Mouse (Mus musculus): ENCODE data around the gene Rreb1. TPM values are rescaled to one million over a fixed set of nuclear protein-coding genes. Genes with fewer than 3 reads are reported as not detected.

Rreb1 gene
- polyA plus RNA-seq, 1 experiment from 2014 or later, result 14.8 TPM

DNA sequence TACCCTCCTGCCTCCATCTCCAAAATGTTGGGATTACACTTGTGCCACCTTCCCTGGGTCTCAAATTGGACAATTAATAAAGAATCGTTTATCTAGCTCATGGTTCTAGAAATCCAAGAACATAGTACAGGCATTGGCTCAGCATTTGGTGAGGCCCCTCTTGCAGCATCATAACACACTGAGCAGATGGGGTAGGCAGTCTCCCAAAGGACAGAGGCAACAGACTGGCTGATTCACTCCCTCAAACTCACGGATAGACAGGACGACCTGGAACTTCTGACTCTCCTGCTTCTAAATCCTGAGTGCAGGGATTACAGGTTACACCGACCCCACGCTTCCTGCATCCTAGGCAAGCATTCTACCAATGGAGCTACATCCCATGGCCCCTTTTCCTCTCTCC is 38.5 kb downstream of the Rreb1 start:
- 76% methylated on average over 5 of the region's 5 CpGs for WGBS
- H3K4me2 ChIP-seq (replicated peaks), result no peak overlapping the region
- no peak overlapping the region for H3K27ac ChIP-seq (replicated peaks)
- no peak overlapping the region for H3K4me3 ChIP-seq (replicated peaks)
- no peaks in the 10 kb centered on the region for H3K9me3 ChIP-seq (replicated peaks)
- no peaks in the 10 kb centered on the region for H3K27me3 ChIP-seq
- H3K4me1 ChIP-seq, result peaks cover 4% of the 10 kb centered on the region
- no peaks in the 10 kb centered on the region for H3K36me3 ChIP-seq
- H3K9ac ChIP-seq, result no peak overlapping the region
- ATAC-seq (ENCODE audit: insufficient number of reproducible peaks, low FRiP score, low TSS enrichment, low read depth), result no peak

DNA sequence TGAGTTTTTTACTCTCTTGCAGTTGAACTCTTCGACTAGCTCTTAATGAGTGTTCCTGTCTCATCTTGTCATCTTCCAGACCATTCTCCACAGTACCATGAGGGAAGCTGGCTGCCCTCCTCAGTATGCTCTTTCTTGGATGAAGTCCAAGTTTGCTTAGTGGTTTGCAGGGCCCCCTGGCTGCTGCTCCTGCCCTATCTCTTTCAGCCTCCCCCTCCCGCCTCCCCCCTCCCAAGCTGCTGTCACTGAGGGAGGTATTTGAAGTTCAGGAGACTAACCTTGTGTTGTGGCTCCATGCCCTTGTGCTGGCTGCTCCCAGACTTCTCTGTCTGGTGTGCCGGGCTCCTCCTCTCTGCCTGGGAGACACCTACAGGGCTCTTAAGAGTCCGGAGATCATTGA is 43.2 kb downstream of the Rreb1 start:
- 24% methylated on average over 4 of the region's 4 CpGs for WGBS
- H3K27me3 ChIP-seq, result no peaks in the 10 kb centered on the region
- no peak for ATAC-seq (ENCODE audit: insufficient number of reproducible peaks, low FRiP score, low TSS enrichment, low read depth)

DNA sequence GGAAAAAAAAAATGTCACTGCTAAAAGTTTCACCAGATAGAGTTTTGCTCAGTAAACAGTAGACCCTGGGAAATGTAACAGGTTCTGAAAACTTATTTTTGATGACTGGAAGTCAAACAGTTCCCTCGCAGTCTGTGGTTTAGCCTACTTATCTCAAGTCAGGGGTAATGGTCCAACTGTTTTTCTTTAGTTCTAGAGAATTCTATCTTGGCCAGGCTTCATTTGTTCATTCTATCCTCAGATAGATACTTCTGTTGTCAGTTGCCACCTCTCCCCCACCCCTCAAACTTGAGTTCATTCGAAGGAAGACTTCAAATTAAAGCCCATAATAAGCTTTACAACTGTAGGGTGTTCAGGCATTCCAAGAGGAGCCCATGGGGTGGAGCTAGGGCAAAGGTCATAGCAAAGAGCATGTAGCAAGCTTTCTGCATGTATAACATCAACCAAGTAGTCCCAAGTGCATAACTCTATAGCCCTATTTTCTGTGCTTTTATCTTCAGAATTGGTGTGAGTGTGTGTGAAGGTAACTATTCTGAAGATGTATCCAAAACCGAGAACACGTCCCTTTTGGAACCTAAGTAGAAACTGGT is 46.2 kb downstream of the Rreb1 start:
- no peak overlapping the region for H3K4me3 ChIP-seq (replicated peaks)
- ATAC-seq (ENCODE audit: insufficient number of reproducible peaks, low FRiP score, low TSS enrichment, low read depth), result no peak
- H3K27ac ChIP-seq (replicated peaks), result no peak overlapping the region; the same call in 1 of the 2 replicates
- no peaks in the 10 kb centered on the region for H3K36me3 ChIP-seq
- no peaks in the 10 kb centered on the region for H3K27me3 ChIP-seq
- H3K4me1 ChIP-seq, result peaks cover 33% of the 10 kb centered on the region
- H3K9me3 ChIP-seq (replicated peaks), result no peaks in the 10 kb centered on the region
- no peak overlapping the region for H3K4me2 ChIP-seq (replicated peaks)
- 45% methylated on average over 4 of the region's 4 CpGs for WGBS
- H3K9ac ChIP-seq, result no peak overlapping the region

More for the DNA sequence above, 43.2 kb downstream of the Rreb1 start:
- no peaks in the 10 kb centered on the region for H3K9me3 ChIP-seq (replicated peaks)
- no peak overlapping the region for H3K4me3 ChIP-seq (replicated peaks)
- no peak overlapping the region; the same call in 1 of the 2 replicates for H3K27ac ChIP-seq (replicated peaks)
- no peak overlapping the region for H3K4me2 ChIP-seq (replicated peaks)
- H3K36me3 ChIP-seq, result no peaks in the 10 kb centered on the region
- peaks cover 19% of the 10 kb centered on the region for H3K4me1 ChIP-seq
- no peak overlapping the region for H3K9ac ChIP-seq

- WGBS, result 5% methylated on average over 27 of the region's 27 CpGs
- H3K27me3 ChIP-seq, result no peaks in the 10 kb centered on the region
- peaks cover 34% of the 10 kb centered on the region for H3K4me1 ChIP-seq
- peak overlapping the region; percentile 97 for H3K4me2 ChIP-seq (replicated peaks)
- no peak for ATAC-seq (ENCODE audit: insufficient number of reproducible peaks, low FRiP score, low TSS enrichment, low read depth)
- H3K9me3 ChIP-seq (replicated peaks), result no peaks in the 10 kb centered on the region
- H3K36me3 ChIP-seq, result no peaks in the 10 kb centered on the region
- peak overlapping the region; percentile 89 for H3K27ac ChIP-seq (replicated peaks)
- peak overlapping the region; percentile 77 for H3K9ac ChIP-seq
- peak overlapping the region; percentile 87 for H3K4me3 ChIP-seq (replicated peaks)
These were observed 46.9 kb downstream of the Rreb1 start for GRCm38 (mm10) chr13:37824956-37825645.

DNA sequence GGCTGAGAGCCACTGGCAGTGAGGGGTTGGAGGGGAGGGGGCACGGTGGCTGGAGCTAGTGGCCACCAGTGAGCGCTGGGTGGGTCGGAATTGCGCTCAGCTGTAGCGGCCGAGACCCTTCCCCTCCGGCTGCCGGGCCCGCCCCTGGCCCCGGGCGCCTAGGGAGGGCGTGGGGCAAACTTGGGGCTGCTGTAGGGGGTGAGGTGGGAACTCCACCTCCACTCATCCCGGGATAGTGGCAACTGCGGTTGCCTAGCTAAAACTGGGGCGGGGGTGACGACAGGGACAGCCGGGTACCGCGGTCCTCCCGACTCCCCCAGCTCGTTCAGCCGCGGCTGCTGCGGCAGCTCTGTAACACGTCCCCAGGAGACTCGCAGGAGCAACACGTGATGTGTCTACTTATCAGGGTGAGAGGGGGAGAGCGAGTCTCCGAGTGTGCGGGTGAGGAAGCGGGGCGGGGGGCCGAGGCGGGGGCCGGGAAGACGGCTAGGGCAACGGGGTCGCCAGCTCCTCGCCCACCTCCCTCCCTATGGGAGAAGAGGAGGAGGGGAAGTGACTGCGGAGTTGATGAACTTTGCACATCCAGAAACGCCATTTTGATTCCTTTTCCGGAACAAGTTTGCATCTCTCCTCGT is 47.6 kb downstream of the Rreb1 start:
- Histone ChIP-seq H3K27me3 (no peaks in the 10 kb centered on the region), H3K9me3 (replicated peaks) (no peaks in the 10 kb centered on the region), H3K36me3 (no peaks in the 10 kb centered on the region), H3K4me2 (replicated peaks) (peak overlapping the region; percentile 97), H3K4me1 (peaks cover 40% of the 10 kb centered on the region), H3K27ac (replicated peaks) (peak overlapping the region; percentile 89), H3K9ac (peak overlapping the region; percentile 77), H3K4me3 (replicated peaks) (peak overlapping the region; percentile 87)
- ATAC-seq (ENCODE audit: insufficient number of reproducible peaks, low FRiP score, low TSS enrichment, low read depth), result peak; percentile 67
- under 1% methylated on average over 40 of the region's 43 CpGs for WGBS

GRCm38 (mm10) chr13:37826281-37826993 is 48.2 kb downstream of the Rreb1 start:
- Histone ChIP-seq H3K4me2 (replicated peaks) (peak overlapping the region; percentile 97), H3K27me3 (no peaks in the 10 kb centered on the region), H3K9me3 (replicated peaks) (no peaks in the 10 kb centered on the region), H3K4me3 (replicated peaks) (peak overlapping the region; percentile 87), H3K27ac (replicated peaks) (peak overlapping the region; percentile 89), H3K4me1 (peaks cover 46% of the 10 kb centered on the region), H3K36me3 (no peaks in the 10 kb centered on the region), H3K9ac (peak overlapping the region; percentile 77)
- ATAC-seq (ENCODE audit: insufficient number of reproducible peaks, low FRiP score, low TSS enrichment, low read depth), result peak; percentile 55
- WGBS, result under 1% methylated on average over 62 of the region's 65 CpGs

GRCm38 (mm10) chr13:37826994-37827262 is 48.7 kb downstream of the Rreb1 start:
- peak overlapping the region; percentile 97 for H3K4me2 ChIP-seq (replicated peaks)
- ATAC-seq (ENCODE audit: insufficient number of reproducible peaks, low FRiP score, low TSS enrichment, low read depth), result peak; percentile 39
- H3K27me3 ChIP-seq, result no peaks in the 10 kb centered on the region
- peak overlapping the region; percentile 89 for H3K27ac ChIP-seq (replicated peaks)
- H3K9me3 ChIP-seq (replicated peaks), result no peaks in the 10 kb centered on the region
- no peaks in the 10 kb centered on the region for H3K36me3 ChIP-seq
- H3K4me3 ChIP-seq (replicated peaks), result peak overlapping the region; percentile 87
- 0% methylated on average over 36 of the region's 36 CpGs for WGBS
- peaks cover 47% of the 10 kb centered on the region for H3K4me1 ChIP-seq
- H3K9ac ChIP-seq, result peak overlapping the region; percentile 77

- under 1% methylated on average over 68 of the region's 69 CpGs for WGBS
- Histone ChIP-seq H3K36me3 (no peaks in the 10 kb centered on the region), H3K4me3 (replicated peaks) (peak overlapping the region; percentile 87), H3K27me3 (no peaks in the 10 kb centered on the region), H3K4me2 (replicated peaks) (peak overlapping the region; percentile 97), H3K4me1 (peaks cover 52% of the 10 kb centered on the region), H3K9ac (peak overlapping the region; percentile 77), H3K27ac (replicated peaks) (peak overlapping the region; percentile 89), H3K9me3 (replicated peaks) (no peaks in the 10 kb centered on the region)
- peak; percentile 86 for ATAC-seq (ENCODE audit: insufficient number of reproducible peaks, low FRiP score, low TSS enrichment, low read depth)
These were observed 49.2 kb downstream of the Rreb1 start for GRCm38 (mm10) chr13:37827263-37827995.

DNA sequence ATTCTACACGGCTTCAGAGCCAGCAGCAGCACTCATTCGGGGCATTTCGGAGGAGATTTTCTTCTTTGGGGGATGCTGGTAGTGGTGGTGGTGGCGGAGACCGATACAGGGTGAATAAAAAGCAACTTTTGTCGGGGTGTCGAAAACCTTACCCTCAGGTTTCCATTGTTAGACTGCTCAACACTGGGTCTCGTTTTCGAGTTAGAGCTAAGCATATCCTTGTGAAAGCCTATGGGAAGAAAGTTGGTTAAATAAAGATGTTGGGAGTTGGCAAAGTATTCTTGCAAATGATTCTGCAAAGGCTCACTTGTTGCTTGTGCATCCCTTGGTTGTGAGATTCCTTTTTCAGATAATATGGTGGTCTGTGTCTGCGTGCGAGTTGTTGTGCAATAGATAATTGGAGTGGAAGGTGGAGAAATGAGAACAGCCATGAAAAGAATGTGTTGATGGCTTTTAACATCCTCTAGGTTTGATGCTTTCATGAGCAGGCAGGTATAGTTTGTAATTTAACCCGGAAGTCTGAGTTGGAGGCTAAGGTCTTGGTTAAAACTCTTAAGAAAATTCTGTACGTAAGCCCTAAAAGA is 49.9 kb downstream of the Rreb1 start:
- ATAC-seq (ENCODE audit: insufficient number of reproducible peaks, low FRiP score, low TSS enrichment, low read depth), result no peak
- Histone ChIP-seq H3K4me3 (replicated peaks) (peak overlapping the region; percentile 87), H3K9ac (peak overlapping the region; percentile 77), H3K4me1 (peaks cover 58% of the 10 kb centered on the region), H3K9me3 (replicated peaks) (no peaks in the 10 kb centered on the region), H3K27ac (replicated peaks) (peak overlapping the region; percentile 89), H3K36me3 (no peaks in the 10 kb centered on the region), H3K27me3 (no peaks in the 10 kb centered on the region), H3K4me2 (replicated peaks) (peak overlapping the region; percentile 97)
- WGBS, result 4% methylated on average over 13 of the region's 13 CpGs

DNA sequence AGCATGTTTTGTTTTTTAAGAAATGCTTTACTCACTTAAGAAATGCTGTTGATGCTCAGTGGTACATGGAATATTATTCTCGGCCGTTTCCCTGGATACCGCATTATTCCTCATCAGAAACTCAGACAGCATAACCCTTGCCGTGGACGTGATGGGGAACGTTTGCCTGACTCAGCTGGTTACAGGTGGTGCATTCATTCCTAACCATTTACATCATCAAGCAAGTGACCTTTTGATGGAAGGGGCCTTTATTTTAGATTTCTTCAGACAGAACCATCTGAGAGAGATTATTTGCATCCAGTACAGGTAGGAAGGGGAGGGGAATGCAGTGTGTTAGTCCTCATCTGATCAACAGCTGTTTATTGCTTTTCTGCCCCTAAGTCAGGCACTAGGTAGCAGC is 50.7 kb downstream of the Rreb1 start:
- H3K4me3 ChIP-seq (replicated peaks), result peak overlapping the region; percentile 87; the same call in 1 of the 2 replicates
- no peaks in the 10 kb centered on the region for H3K9me3 ChIP-seq (replicated peaks)
- peak overlapping the region; percentile 97; the same call in 1 of the 2 replicates for H3K4me2 ChIP-seq (replicated peaks)
- H3K4me1 ChIP-seq, result peaks cover 67% of the 10 kb centered on the region
- no peak overlapping the region for H3K27ac ChIP-seq (replicated peaks)
- no peaks in the 10 kb centered on the region for H3K27me3 ChIP-seq
- no peaks in the 10 kb centered on the region for H3K36me3 ChIP-seq
- no peak overlapping the region for H3K9ac ChIP-seq
- 20% methylated on average over 6 of the region's 6 CpGs for WGBS
- no peak for ATAC-seq (ENCODE audit: insufficient number of reproducible peaks, low FRiP score, low TSS enrichment, low read depth)
